Mouse (Mus musculus): ENCODE measurements around the gene Polr3a. TPM values are rescaled to one million over a fixed set of nuclear protein-coding genes. Genes with fewer than 3 reads are reported as not detected.

Gene Polr3a
- polyA plus RNA-seq, 1 experiment, result 12.3 TPM

DNA sequence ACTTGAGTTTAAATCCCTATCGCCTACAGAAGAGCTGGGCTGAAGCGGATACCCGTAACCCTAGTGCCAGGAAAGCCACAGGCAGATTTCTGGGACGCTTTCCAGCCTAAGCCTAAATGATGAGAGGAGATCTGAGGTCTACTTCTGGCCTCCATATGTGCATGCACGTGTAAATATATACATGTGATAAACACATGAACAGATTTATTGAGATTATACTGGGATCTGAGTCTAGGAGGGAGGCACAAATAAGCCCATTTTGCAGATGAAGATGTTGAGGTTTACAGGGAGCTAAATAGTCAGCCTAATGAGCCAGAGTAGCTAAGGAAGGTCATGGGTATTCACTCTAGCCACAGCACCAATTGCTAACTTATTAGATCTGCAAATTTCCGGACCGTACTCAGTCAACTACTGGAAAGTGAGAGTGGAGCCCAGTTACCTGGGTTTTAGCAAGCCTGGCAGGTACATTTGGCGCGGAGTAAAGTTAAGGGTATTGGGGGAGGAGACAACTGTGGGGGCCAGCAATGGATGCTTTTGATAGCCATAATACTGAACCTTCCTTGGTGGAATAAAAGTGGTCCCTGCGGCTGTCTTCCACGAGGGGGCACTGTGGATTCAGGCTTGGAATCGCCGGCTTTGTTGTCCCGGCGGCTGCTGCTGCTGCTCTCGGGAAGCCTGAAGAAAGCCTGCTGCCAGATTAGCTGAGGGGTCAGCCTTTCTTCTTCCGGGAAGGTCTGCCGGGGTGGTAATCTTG is 13.4 kb upstream of the Polr3a start:
- no peak overlapping the region for H3ac ChIP-seq (ENCODE audit: control insufficient read depth, insufficient read length, low read depth)
- H3K79me3 ChIP-seq (ENCODE audit: low read depth), result peaks cover 21% of the 10 kb centered on the region
- peaks cover 52% of the 10 kb centered on the region for H3K36me3 ChIP-seq (ENCODE audit: control insufficient read depth, insufficient read depth)
- H3K27me3 ChIP-seq (ENCODE audit: control insufficient read depth, insufficient read depth, insufficient read length), result no peaks in the 10 kb centered on the region
- H3K79me2 ChIP-seq (ENCODE audit: control insufficient read depth, insufficient read depth), result peaks cover 32% of the 10 kb centered on the region
- TF ChIP-seq USF1 (IDR thresholded peaks at IDR 0.05; ENCODE audit: low read depth) (no peak), MYOG (IDR thresholded peaks at IDR 0.05; ENCODE audit: control insufficient read depth, extremely low read depth, insufficient read length) (no peak), CEBPB (IDR thresholded peaks at IDR 0.05; ENCODE audit: low read depth) (no peak), CTCF (IDR thresholded peaks at IDR 0.05; ENCODE audit: control insufficient read depth, insufficient read depth, insufficient read length) (peak; percentile 57)
- H3K4me3 ChIP-seq (ENCODE audit: insufficient read depth, poor library complexity, severe bottlenecking), result no peak overlapping the region

DNA sequence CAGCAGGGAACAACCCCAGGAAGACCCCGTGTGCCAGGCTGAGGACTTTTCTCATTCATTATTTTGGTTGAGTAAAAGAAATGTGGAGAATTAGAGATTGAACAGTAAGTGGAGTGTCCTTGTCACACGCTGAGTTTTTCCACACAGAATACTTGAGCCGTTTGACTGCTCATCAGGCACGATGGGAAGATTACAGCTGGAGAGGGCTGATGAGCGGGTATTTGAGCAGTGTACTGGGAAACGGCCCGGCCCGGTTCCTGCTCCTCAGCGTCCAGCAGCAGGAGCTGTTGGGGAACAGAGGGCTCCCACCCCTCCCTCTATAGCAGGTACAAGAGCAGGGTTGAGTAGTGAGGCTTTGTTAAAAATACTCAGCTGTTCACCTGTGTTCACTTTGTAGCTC is 12.6 kb upstream of the Polr3a start:
- Histone ChIP-seq H3K36me3 (ENCODE audit: control insufficient read depth, insufficient read depth) (peaks cover 60% of the 10 kb centered on the region), H3ac (ENCODE audit: control insufficient read depth, insufficient read length, low read depth) (no peak overlapping the region), H3K79me3 (ENCODE audit: low read depth) (peaks cover 29% of the 10 kb centered on the region), H3K4me3 (ENCODE audit: insufficient read depth, poor library complexity, severe bottlenecking) (no peak overlapping the region), H3K79me2 (ENCODE audit: control insufficient read depth, insufficient read depth) (peaks cover 40% of the 10 kb centered on the region), H3K27me3 (ENCODE audit: control insufficient read depth, insufficient read depth, insufficient read length) (no peaks in the 10 kb centered on the region)
- TF ChIP-seq MAX (IDR thresholded peaks at IDR 0.05) (no peak), FOSL1 (IDR thresholded peaks at IDR 0.05; ENCODE audit: insufficient read depth, low read length, poor library complexity, severe bottlenecking) (no peak), CTCF (IDR thresholded peaks at IDR 0.05; ENCODE audit: control insufficient read depth, insufficient read depth, insufficient read length) (no peak), USF1 (IDR thresholded peaks at IDR 0.05; ENCODE audit: low read depth) (no peak), MYOD1 (IDR thresholded peaks at IDR 0.05; ENCODE audit: control insufficient read depth, insufficient read length, low read depth) (no peak), MYOG (IDR thresholded peaks at IDR 0.05; ENCODE audit: control insufficient read depth, extremely low read depth, insufficient read length) (no peak), CEBPB (IDR thresholded peaks at IDR 0.05; ENCODE audit: low read depth) (no peak)

DNA sequence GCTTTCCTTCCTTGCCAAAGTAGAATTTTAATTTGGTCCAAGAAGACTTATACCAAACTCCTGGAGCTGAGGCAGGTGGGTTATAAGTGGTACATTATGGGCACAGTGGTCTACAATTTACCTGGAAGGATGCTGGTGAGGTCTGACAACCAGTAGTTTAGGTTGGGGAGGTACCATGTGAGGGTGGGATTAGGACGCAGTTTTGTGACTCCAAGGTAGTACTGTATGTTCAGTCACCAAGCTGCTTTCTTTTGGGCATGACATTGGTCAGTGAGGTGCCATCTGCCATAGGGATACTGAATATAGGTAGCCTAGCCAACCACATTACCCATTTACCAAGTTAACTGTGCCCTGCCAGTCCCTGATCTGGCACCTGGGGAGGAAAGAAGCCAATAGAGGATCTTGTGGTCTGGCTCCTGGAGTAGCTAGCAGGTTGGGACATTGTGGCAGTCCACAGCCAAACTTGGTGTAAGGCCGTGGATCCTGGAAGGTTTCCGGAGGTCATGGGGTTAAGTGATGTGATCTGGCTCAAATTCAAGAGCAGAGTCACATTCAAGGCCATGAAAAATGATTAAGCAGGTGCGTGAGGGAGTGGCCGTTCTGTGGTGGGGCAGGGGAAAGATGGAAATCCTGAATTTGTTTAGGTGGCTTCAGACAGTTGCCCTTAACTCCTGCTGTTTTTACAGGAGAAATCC is 11.8 kb upstream of the Polr3a start:
- H3K4me3 ChIP-seq (ENCODE audit: insufficient read depth, poor library complexity, severe bottlenecking), result no peak overlapping the region
- H3K27me3 ChIP-seq (ENCODE audit: control insufficient read depth, insufficient read depth, insufficient read length), result no peaks in the 10 kb centered on the region
- H3ac ChIP-seq (ENCODE audit: control insufficient read depth, insufficient read length, low read depth), result no peak overlapping the region
- peaks cover 37% of the 10 kb centered on the region for H3K79me3 ChIP-seq (ENCODE audit: low read depth)
- peaks cover 48% of the 10 kb centered on the region for H3K79me2 ChIP-seq (ENCODE audit: control insufficient read depth, insufficient read depth)
- peaks cover 68% of the 10 kb centered on the region for H3K36me3 ChIP-seq (ENCODE audit: control insufficient read depth, insufficient read depth)
- TF ChIP-seq CEBPB (IDR thresholded peaks at IDR 0.05; ENCODE audit: low read depth), result no peak
- no peak for TF ChIP-seq MAX (IDR thresholded peaks at IDR 0.05)
- TF ChIP-seq MYOG (IDR thresholded peaks at IDR 0.05; ENCODE audit: control insufficient read depth, extremely low read depth, insufficient read length), result no peak
- no peak for TF ChIP-seq CTCF (IDR thresholded peaks at IDR 0.05; ENCODE audit: control insufficient read depth, insufficient read depth, insufficient read length)
- TF ChIP-seq MYOD1 (IDR thresholded peaks at IDR 0.05; ENCODE audit: control insufficient read depth, insufficient read length, low read depth), result no peak
- TF ChIP-seq USF1 (IDR thresholded peaks at IDR 0.05; ENCODE audit: low read depth), result no peak
- no peak for TF ChIP-seq FOSL1 (IDR thresholded peaks at IDR 0.05; ENCODE audit: insufficient read depth, low read length, poor library complexity, severe bottlenecking)

DNA sequence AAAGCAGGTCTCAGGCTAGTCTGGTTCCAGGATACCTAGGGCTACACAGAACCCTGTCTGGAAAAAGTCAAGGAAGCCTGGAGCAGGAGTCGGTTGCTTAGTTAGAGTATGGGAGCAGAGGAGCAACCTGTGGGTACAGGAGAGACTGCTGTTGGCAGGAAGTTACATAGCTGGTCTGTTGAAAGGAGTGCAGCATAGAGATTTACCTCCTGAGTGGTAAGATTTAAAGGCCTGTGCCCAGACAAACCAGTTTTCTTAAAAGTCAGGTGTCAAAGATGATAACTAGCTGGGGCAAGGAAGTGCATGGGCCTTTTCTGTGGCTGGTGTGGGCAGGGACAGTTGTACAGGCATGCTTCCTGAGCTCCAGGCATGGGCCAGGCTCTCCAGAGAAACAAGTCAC is 10.6 kb upstream of the Polr3a start:
- H3ac ChIP-seq (ENCODE audit: control insufficient read depth, insufficient read length, low read depth), result no peak overlapping the region
- H3K36me3 ChIP-seq (ENCODE audit: control insufficient read depth, insufficient read depth), result peaks cover 80% of the 10 kb centered on the region
- peaks cover 49% of the 10 kb centered on the region for H3K79me3 ChIP-seq (ENCODE audit: low read depth)
- H3K79me2 ChIP-seq (ENCODE audit: control insufficient read depth, insufficient read depth), result peaks cover 61% of the 10 kb centered on the region
- H3K27me3 ChIP-seq (ENCODE audit: control insufficient read depth, insufficient read depth, insufficient read length), result no peaks in the 10 kb centered on the region
- no peak for TF ChIP-seq MYOD1 (IDR thresholded peaks at IDR 0.05; ENCODE audit: control insufficient read depth, insufficient read length, low read depth)
- no peak for TF ChIP-seq CTCF (IDR thresholded peaks at IDR 0.05; ENCODE audit: control insufficient read depth, insufficient read depth, insufficient read length)
- TF ChIP-seq CEBPB (IDR thresholded peaks at IDR 0.05; ENCODE audit: low read depth), result no peak
- no peak for TF ChIP-seq USF1 (IDR thresholded peaks at IDR 0.05; ENCODE audit: low read depth)
- no peak for TF ChIP-seq MAX (IDR thresholded peaks at IDR 0.05)
- TF ChIP-seq FOSL1 (IDR thresholded peaks at IDR 0.05; ENCODE audit: insufficient read depth, low read length, poor library complexity, severe bottlenecking), result no peak
- TF ChIP-seq MYOG (IDR thresholded peaks at IDR 0.05; ENCODE audit: control insufficient read depth, extremely low read depth, insufficient read length), result no peak
- H3K4me3 ChIP-seq (ENCODE audit: insufficient read depth, poor library complexity, severe bottlenecking), result no peak overlapping the region

DNA sequence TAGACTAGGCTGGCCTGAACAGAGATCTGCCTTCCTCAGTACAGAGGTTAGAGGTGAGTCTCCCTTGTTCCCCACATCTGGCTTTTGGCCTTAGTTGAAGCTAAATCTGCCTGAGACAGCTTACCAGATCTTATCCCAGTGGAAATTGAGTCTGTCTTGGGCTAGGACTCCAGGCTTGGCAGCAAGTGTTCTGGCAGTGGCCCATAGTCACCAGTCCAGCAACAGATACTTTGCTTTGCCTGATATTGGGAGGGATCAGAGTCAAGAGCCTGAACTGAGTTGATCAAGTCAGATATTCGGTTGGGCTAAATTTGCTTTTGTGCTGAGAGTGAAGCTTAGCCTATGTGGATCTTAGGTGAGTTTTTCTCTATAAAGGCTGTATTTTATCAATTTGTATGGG is 9.6 kb upstream of the Polr3a start:
- TF ChIP-seq CTCF (IDR thresholded peaks at IDR 0.05; ENCODE audit: control insufficient read depth, insufficient read depth, insufficient read length), result no peak
- no peak for TF ChIP-seq USF1 (IDR thresholded peaks at IDR 0.05; ENCODE audit: low read depth)
- no peak for TF ChIP-seq MAX (IDR thresholded peaks at IDR 0.05)
- TF ChIP-seq MYOD1 (IDR thresholded peaks at IDR 0.05; ENCODE audit: control insufficient read depth, insufficient read length, low read depth), result no peak
- TF ChIP-seq CEBPB (IDR thresholded peaks at IDR 0.05; ENCODE audit: low read depth), result no peak
- no peak for TF ChIP-seq MYOG (IDR thresholded peaks at IDR 0.05; ENCODE audit: control insufficient read depth, extremely low read depth, insufficient read length)
- no peak for TF ChIP-seq FOSL1 (IDR thresholded peaks at IDR 0.05; ENCODE audit: insufficient read depth, low read length, poor library complexity, severe bottlenecking)
- no peak overlapping the region for H3ac ChIP-seq (ENCODE audit: control insufficient read depth, insufficient read length, low read depth)
- H3K4me3 ChIP-seq (ENCODE audit: insufficient read depth, poor library complexity, severe bottlenecking), result no peak overlapping the region
- peaks cover 90% of the 10 kb centered on the region for H3K36me3 ChIP-seq (ENCODE audit: control insufficient read depth, insufficient read depth)
- H3K79me3 ChIP-seq (ENCODE audit: low read depth), result peaks cover 58% of the 10 kb centered on the region
- no peaks in the 10 kb centered on the region for H3K27me3 ChIP-seq (ENCODE audit: control insufficient read depth, insufficient read depth, insufficient read length)
- H3K79me2 ChIP-seq (ENCODE audit: control insufficient read depth, insufficient read depth), result peaks cover 70% of the 10 kb centered on the region
